Mouse (Mus musculus): Measurements from ENCODE around the gene Wdfy2.

GRCm38 (mm10) chr14:62789282-62789681 lies 48.2 kb upstream of the Wdfy2 start:
- TF ChIP-seq CTCF (IDR thresholded peaks at IDR 0.05; ENCODE audit: extremely low read depth, insufficient read length, insufficient replicate concordance, low read depth, low read length) = no peak
- no peak for TF ChIP-seq POLR2A (IDR thresholded peaks at IDR 0.05; ENCODE audit: low read depth, low read length)

All from small intestine, adult 2 months (tissue).